Mouse (Mus musculus) neutrophil, adult 5-6 weeks (primary cell): ENCODE measurements around the gene Olfr1212. TPM values are rescaled to one million over a fixed set of nuclear protein-coding genes. Genes with fewer than 3 reads are reported as not detected.

Experiments
- ATAC-seq: fragments of 151-379, 151-347 bp; 2 replicates; pipeline ENCODE4 v1.8.0; 2017; ENCODE audit warnings: mild to moderate bottlenecking, moderate TSS enrichment; ENCODE audit not compliant: insufficient number of reproducible peaks, poor library complexity, low FRiP score, severe bottlenecking; ENCODE audit errors: extremely low read depth
- total RNA-seq: library from RNA; stranded (forward); fragments of 200-1000 nt; gene quantifications from 2 replicates; pipeline ENCODE4 v1.2.3, GENCODE M21; 2017

Olfr1212 gene
- total RNA-seq: not detected in 2 replicates

DNA sequence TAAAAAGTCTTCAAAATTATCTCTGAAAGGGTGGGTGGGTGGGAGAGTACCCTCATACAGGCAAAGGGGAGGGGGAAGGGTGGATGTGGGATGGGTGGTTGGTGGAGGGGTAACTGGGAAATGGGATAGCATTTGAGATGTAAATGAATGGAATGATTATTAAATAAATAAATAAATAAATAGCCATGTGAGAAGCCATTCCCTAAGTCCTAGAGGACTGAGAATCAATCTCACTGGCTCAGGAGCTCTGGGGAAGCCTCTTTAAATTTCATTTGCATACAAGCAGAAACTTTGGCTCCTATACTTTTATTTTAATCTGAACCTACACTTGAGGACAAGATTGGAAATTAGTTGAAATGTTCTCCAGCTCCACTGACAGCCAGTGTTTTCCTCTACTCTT is at the start of gene Olfr1212:
Olfr1212 (plus strand) TSS at position 301 of the 400 bp plus-strand sequence.
- ATAC-seq: no peak

DNA sequence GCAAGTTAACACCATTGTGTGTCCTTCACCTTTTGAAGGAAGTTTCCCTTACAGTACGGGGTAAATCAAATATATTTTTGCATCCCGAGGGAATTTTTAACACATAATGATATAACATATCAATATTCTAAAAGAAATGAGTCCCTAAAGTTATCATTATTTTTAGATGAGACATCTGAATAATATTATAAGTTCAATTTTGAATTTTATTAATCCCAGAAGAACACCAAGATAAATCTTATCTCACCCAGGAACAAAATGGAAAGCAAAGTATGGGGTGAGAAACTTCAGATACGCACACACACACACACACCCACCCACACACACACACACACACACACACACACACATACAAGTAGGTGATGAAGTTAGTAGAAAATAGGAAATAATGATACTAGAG is 38.7 kb upstream of the Olfr1212 start, which contains the start of gene Olfr1209:
Olfr1209 (minus strand) TSS at position 101 of the 400 bp plus-strand sequence.
- no peak for ATAC-seq

DNA sequence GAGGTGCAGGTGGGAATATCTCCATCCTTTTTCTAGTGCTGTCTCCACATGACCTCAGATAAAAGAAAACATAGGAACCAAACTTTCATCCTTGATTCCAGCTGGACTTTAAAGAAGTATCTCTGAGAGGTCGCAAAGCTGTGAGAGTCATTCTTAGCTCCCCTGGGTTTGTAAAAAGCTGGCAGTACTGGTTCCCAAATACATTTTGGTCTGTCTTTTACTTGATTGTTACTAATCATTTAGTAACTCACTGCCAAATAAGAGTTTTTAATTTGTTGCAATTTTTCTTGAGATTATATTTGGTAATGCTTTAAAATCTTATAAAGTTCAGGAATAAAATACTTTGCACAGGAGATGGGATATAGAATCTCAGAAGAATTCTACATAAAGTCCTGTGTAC is 15.8 kb upstream of the Olfr1212 start, which contains the start of gene Olfr1211:
Olfr1211 (minus strand) TSS at position 101 of the 400 bp plus-strand sequence.
- no peak for ATAC-seq

DNA sequence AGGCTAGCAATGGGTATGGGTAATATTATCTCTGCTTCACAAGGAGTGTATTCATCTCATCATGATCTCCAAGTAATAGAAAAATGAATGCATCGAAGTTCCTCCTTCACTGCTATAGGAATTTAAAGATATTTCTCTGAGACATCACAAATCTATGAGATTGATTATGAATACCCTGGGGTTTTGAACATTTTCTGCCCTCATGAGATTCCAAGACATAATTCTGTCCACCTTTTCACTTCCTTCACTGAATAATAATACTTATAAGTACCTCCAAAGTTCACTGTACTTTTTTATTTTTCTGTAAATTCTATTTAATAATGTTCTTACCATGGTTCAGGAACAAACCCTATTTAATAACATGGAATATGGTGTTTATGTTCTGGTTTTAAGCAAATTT is 26.4 kb downstream of the Olfr1212 start, which contains the start of gene Gm13762:
Gm13762 (minus strand) TSS at position 101 of the 400 bp plus-strand sequence.
- ATAC-seq: no peak

DNA sequence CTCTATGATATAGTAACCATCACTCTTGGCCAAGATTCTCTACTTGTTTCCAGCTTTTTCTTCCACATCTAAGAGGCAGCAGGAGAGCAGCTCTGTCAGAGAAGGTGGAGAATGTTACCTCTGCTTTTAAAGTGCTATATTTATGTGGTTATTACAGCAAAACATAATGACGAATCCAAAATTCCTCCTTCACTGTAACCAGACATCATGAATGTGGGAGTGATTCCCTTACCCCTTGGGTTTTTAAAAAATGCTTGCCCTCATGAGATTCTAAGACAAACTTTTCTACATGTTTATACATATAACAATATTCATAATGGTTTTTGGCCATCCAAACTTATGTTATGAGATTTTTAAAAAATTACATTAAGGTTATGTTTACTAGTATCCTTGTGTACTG is 38.8 kb downstream of the Olfr1212 start, which contains the start of gene Olfr1214:
Olfr1214 (minus strand) TSS at position 101 of the 400 bp plus-strand sequence.
- ATAC-seq: no peak

DNA sequence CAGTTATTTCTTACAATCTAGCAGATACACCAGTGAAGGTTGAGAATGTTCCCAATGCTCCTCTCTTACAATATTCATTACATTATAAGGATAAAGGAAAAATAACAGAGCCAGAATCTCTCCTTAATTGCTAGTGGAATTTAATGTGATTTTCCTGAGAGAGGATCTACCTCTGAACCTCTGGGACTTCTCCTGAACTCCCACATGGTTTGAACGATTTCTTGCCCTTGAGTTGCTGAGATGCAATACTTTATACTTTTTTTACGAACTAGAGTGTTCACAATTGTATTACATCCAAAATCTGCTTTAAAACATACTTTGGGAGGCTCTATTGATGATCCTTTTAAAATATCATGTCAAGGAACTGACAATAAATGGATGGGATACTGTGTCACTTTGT is 53.1 kb downstream of the Olfr1212 start, which contains the start of gene Olfr1215:
Olfr1215 (minus strand) TSS at position 101 of the 400 bp plus-strand sequence.
- ATAC-seq: no peak

Other genes starting within 250 kb of the Olfr1212 start
- gene Olfr1196, start 249.4 kb upstream of the Olfr1212 start, total RNA-seq: not detected in 2 replicates
- not detected in 2 replicates for gene Olfr1197, start 221.6 kb upstream of the Olfr1212 start, total RNA-seq
- gene Olfr1198, start 202.6 kb upstream of the Olfr1212 start, total RNA-seq: not detected in 2 replicates
- gene Olfr1199, start 193.5 kb upstream of the Olfr1212 start, total RNA-seq: not detected in 2 replicates
- gene Olfr1200, start 183.5 kb upstream of the Olfr1212 start, total RNA-seq: not detected in 2 replicates
- not detected in 2 replicates for gene Olfr1201, start 160.9 kb upstream of the Olfr1212 start, total RNA-seq
- not detected in 2 replicates for gene Olfr1202, start 139.5 kb upstream of the Olfr1212 start, total RNA-seq
- not detected in 2 replicates for gene Olfr1205, start 124.2 kb upstream of the Olfr1212 start, total RNA-seq
- not detected in 2 replicates for gene Olfr1204, start 104.7 kb upstream of the Olfr1212 start, total RNA-seq
- gene Olfr1206, start 90.7 kb upstream of the Olfr1212 start, total RNA-seq: not detected in 2 replicates
- 0.25 TPM in 1 of 2 replicates, not detected in the other for gene Olfr1208, start 51.7 kb upstream of the Olfr1212 start, total RNA-seq
- gene Olfr1209, start 38.8 kb upstream of the Olfr1212 start, total RNA-seq: not detected in 2 replicates
- not detected in 2 replicates for gene Olfr1211, start 15.9 kb upstream of the Olfr1212 start, total RNA-seq
- gene Gm13762, start 26.3 kb downstream of the Olfr1212 start, total RNA-seq: not detected in 2 replicates
- not detected in 2 replicates for gene Olfr1214, start 38.7 kb downstream of the Olfr1212 start, total RNA-seq
- gene Olfr1215, start 53.0 kb downstream of the Olfr1212 start, total RNA-seq: not detected in 2 replicates
- gene Olfr1216, start 64.4 kb downstream of the Olfr1212 start, total RNA-seq: not detected in 2 replicates
- gene Olfr1217, start 78.1 kb downstream of the Olfr1212 start, total RNA-seq: not detected in 2 replicates
- not detected in 2 replicates for gene Olfr1218, start 107.2 kb downstream of the Olfr1212 start, total RNA-seq
- not detected in 2 replicates for gene Olfr1219, start 129.5 kb downstream of the Olfr1212 start, total RNA-seq
- gene Olfr1220, start 152.9 kb downstream of the Olfr1212 start, total RNA-seq: not detected in 2 replicates
- not detected in 2 replicates for gene Olfr1221, start 163.3 kb downstream of the Olfr1212 start, total RNA-seq
- 1.5 TPM in 1 of 2 replicates, not detected in the other for gene Olfr1222, start 179.1 kb downstream of the Olfr1212 start, total RNA-seq
- gene Olfr1223, start 197.6 kb downstream of the Olfr1212 start, total RNA-seq: not detected in 2 replicates
- not detected in 2 replicates for gene Olfr1224-ps1, start 210.1 kb downstream of the Olfr1212 start, total RNA-seq
- gene Olfr1225, start 220.7 kb downstream of the Olfr1212 start, total RNA-seq: not detected in 2 replicates
- not detected in 2 replicates for gene Olfr1226, start 246.1 kb downstream of the Olfr1212 start, total RNA-seq